Mouse (Mus musculus): ENCODE data around the gene Zfp664. TPM values are rescaled to one million over a fixed set of nuclear protein-coding genes. Genes with fewer than 3 reads are reported as not detected.
A peak's percentile ranks its signal among the peaks of the same experiment; 100 is the strongest.

Gene Zfp664
- 19.6 TPM for polyA plus RNA-seq (2012; fragmentation: generic; extraction: Trizol)

DNA sequence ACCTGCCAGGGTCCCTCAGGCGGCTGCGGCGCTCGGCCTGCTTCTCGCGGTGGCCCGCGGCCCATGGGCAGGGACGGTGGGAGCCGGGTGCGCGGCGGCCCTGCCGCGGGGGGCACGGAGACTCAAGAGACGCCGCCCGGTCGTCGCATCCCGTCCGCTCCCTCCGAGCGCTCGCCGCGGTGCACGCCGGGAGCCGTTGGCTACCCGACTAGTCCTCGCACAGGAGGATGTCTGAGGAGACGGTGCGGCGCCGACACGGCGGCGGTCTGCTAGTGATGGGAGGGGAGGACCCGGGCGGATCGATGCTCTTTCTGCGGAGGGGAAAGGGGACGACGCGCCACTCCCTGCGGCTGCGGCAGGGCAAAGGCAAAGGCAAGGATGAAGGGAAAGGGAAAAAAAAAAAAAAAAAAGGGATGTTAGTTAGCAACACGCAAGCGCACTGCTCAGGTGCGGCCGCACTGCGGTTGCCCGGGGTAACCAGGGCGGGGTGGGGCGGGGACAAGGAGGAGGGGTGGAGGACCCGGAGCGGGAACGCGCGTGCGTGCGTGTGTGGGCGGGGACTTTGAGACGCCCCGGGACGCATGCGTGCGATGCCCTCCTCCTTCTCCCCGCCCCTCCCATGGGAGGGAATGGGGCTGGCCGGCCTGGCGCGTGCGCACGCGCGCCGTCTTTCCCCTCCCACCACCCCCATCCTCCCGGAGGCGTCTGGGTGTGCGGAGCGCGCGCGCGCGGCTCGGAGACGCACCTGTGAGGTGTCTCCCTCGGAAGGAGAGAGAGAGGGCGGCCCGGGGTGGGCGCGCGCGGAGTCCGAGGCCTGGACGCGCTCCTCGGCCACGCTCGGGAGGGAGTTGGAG is at the start of gene Zfp664, which contains the start of gene Ccdc92:
TSS of gene Zfp664 (plus strand) at position 679 of the 854 bp plus-strand sequence.
TSS of gene Ccdc92 (minus strand) at position 412 of the 854 bp plus-strand sequence.
- Histone ChIP-seq H3ac (ENCODE audit: control insufficient read depth, insufficient read length) (peak within 1 kb of the TSS; percentile 72), H3K79me2 (ENCODE audit: control insufficient read depth, insufficient read depth) (peaks cover 32% of the 10 kb centered on the region), H3K4me3 (peak within 1 kb of the TSS; percentile 36), H3K4me2 (ENCODE audit: low read depth) (peak within 1 kb of the TSS; percentile 96), H3K36me3 (ENCODE audit: control insufficient read depth, insufficient read depth) (no peaks in the 10 kb centered on the region), H3K27me3 (ENCODE audit: control insufficient read depth, insufficient read depth, insufficient read length) (peaks cover 8% of the 10 kb centered on the region)
- TF ChIP-seq MAX (IDR thresholded peaks at IDR 0.05; ENCODE audit: low read depth) (no peak), MYOD1 (IDR thresholded peaks at IDR 0.05; ENCODE audit: control insufficient read depth in 1 of 3, insufficient read length in 2 of 3, low read depth in 2 of 3) (peak in 1 of 3 experiments; percentile 9), TCF3 (IDR thresholded peaks at IDR 0.05; ENCODE audit: insufficient read length, low read depth) (no peak), SRF (IDR thresholded peaks at IDR 0.05; ENCODE audit: control insufficient read depth, insufficient read length, low read depth) (peak; percentile 41), POLR2AphosphoS2 (IDR thresholded peaks at IDR 0.05; ENCODE audit: insufficient read length, low read depth) (peak; percentile 71), CEBPB (IDR thresholded peaks at IDR 0.05; ENCODE audit: insufficient read depth, poor library complexity, severe bottlenecking) (no peak), POLR2A (IDR thresholded peaks at IDR 0.05; ENCODE audit: insufficient read length, low read depth) (peak; percentile 76), TCF12 (IDR thresholded peaks at IDR 0.05; ENCODE audit: insufficient read depth, poor library complexity, severe bottlenecking) (no peak), E2F4 (IDR thresholded peaks at IDR 0.05; ENCODE audit: insufficient read depth) (no peak), MYOG (IDR thresholded peaks at IDR 0.05; ENCODE audit: control insufficient read depth in 1 of 3, insufficient read depth in 1 of 3, insufficient read length in 2 of 3, low read depth in 2 of 3) (peak in 1 of 3 experiments; percentile 36)

GRCm38 (mm10) chr5:124814797-124815196 is 47.7 kb upstream of the Zfp664 start:
- no peak for TF ChIP-seq E2F4 (IDR thresholded peaks at IDR 0.05; ENCODE audit: insufficient read depth)
- TF ChIP-seq POLR2AphosphoS2 (IDR thresholded peaks at IDR 0.05; ENCODE audit: insufficient read length, low read depth) = no peak
- no peak for TF ChIP-seq MYOD1 (IDR thresholded peaks at IDR 0.05; ENCODE audit: control insufficient read depth in 1 of 3, insufficient read length in 2 of 3, low read depth in 2 of 3)
- no peak for TF ChIP-seq REST (IDR thresholded peaks at IDR 0.05; ENCODE audit: insufficient read depth, insufficient read length)
- TF ChIP-seq POLR2A (IDR thresholded peaks at IDR 0.05; ENCODE audit: insufficient read length, low read depth) = no peak
- no peak for TF ChIP-seq MYOG (IDR thresholded peaks at IDR 0.05; ENCODE audit: control insufficient read depth in 1 of 3, insufficient read depth in 1 of 3, insufficient read length in 2 of 3, low read depth in 2 of 3)
- TF ChIP-seq TCF12 (IDR thresholded peaks at IDR 0.05; ENCODE audit: insufficient read depth, poor library complexity, severe bottlenecking) = no peak
- no peak for TF ChIP-seq TCF3 (IDR thresholded peaks at IDR 0.05; ENCODE audit: insufficient read length, low read depth)
- no peak for TF ChIP-seq MAX (IDR thresholded peaks at IDR 0.05; ENCODE audit: low read depth)
- no peak for TF ChIP-seq CEBPB (IDR thresholded peaks at IDR 0.05; ENCODE audit: insufficient read depth, poor library complexity, severe bottlenecking)
- no peak for TF ChIP-seq USF1 (IDR thresholded peaks at IDR 0.05; ENCODE audit: low read depth)
- TF ChIP-seq SRF (IDR thresholded peaks at IDR 0.05; ENCODE audit: control insufficient read depth, insufficient read length, low read depth) = no peak

GRCm38 (mm10) chr5:124817050-124817449 is 45.4 kb upstream of the Zfp664 start:
- TF ChIP-seq POLR2AphosphoS2 (IDR thresholded peaks at IDR 0.05; ENCODE audit: insufficient read length, low read depth) = no peak
- no peak for TF ChIP-seq MYOG (IDR thresholded peaks at IDR 0.05; ENCODE audit: control insufficient read depth in 1 of 3, insufficient read depth in 1 of 3, insufficient read length in 2 of 3, low read depth in 2 of 3)
- no peak for TF ChIP-seq REST (IDR thresholded peaks at IDR 0.05; ENCODE audit: insufficient read depth, insufficient read length)
- no peak for TF ChIP-seq E2F4 (IDR thresholded peaks at IDR 0.05; ENCODE audit: insufficient read depth)
- no peak for TF ChIP-seq POLR2A (IDR thresholded peaks at IDR 0.05; ENCODE audit: insufficient read length, low read depth)
- TF ChIP-seq MAX (IDR thresholded peaks at IDR 0.05; ENCODE audit: low read depth) = no peak
- no peak for TF ChIP-seq SRF (IDR thresholded peaks at IDR 0.05; ENCODE audit: control insufficient read depth, insufficient read length, low read depth)
- no peak for TF ChIP-seq TCF3 (IDR thresholded peaks at IDR 0.05; ENCODE audit: insufficient read length, low read depth)
- no peak for TF ChIP-seq TCF12 (IDR thresholded peaks at IDR 0.05; ENCODE audit: insufficient read depth, poor library complexity, severe bottlenecking)
- TF ChIP-seq USF1 (IDR thresholded peaks at IDR 0.05; ENCODE audit: low read depth) = no peak
- no peak for TF ChIP-seq CEBPB (IDR thresholded peaks at IDR 0.05; ENCODE audit: insufficient read depth, poor library complexity, severe bottlenecking)
- TF ChIP-seq MYOD1 (IDR thresholded peaks at IDR 0.05; ENCODE audit: control insufficient read depth in 1 of 3, insufficient read length in 2 of 3, low read depth in 2 of 3) = no peak
- H3ac ChIP-seq (ENCODE audit: control insufficient read depth, insufficient read length) = no peak overlapping the region

More at GRCm38 (mm10) chr5:124814797-124815196, 47.7 kb upstream of the Zfp664 start:
- H3K79me2 ChIP-seq (ENCODE audit: control insufficient read depth, insufficient read depth) = no peaks in the 10 kb centered on the region
- H3ac ChIP-seq (ENCODE audit: control insufficient read depth, insufficient read length) = no peak overlapping the region
- peaks cover 6% of the 10 kb centered on the region for H3K27me3 ChIP-seq (ENCODE audit: control insufficient read depth, insufficient read depth, insufficient read length)
- peak overlapping the region; percentile 38 for H3K4me2 ChIP-seq (ENCODE audit: low read depth)
- H3K4me3 ChIP-seq = no peak overlapping the region
- H3K36me3 ChIP-seq (ENCODE audit: control insufficient read depth, insufficient read depth) = no peaks in the 10 kb centered on the region

GRCm38 (mm10) chr5:124822128-124822894 is 40.2 kb upstream of the Zfp664 start:
- TF ChIP-seq POLR2AphosphoS2 (IDR thresholded peaks at IDR 0.05; ENCODE audit: insufficient read length, low read depth) = no peak
- no peak for TF ChIP-seq TCF3 (IDR thresholded peaks at IDR 0.05; ENCODE audit: insufficient read length, low read depth)
- no peak for TF ChIP-seq E2F4 (IDR thresholded peaks at IDR 0.05; ENCODE audit: insufficient read depth)
- no peak for TF ChIP-seq REST (IDR thresholded peaks at IDR 0.05; ENCODE audit: insufficient read depth, insufficient read length)
- no peak for TF ChIP-seq TCF12 (IDR thresholded peaks at IDR 0.05; ENCODE audit: insufficient read depth, poor library complexity, severe bottlenecking)
- TF ChIP-seq SRF (IDR thresholded peaks at IDR 0.05; ENCODE audit: control insufficient read depth, insufficient read length, low read depth) = no peak
- TF ChIP-seq MAX (IDR thresholded peaks at IDR 0.05; ENCODE audit: low read depth) = no peak
- TF ChIP-seq CEBPB (IDR thresholded peaks at IDR 0.05; ENCODE audit: insufficient read depth, poor library complexity, severe bottlenecking) = no peak
- TF ChIP-seq USF1 (IDR thresholded peaks at IDR 0.05; ENCODE audit: low read depth) = no peak
- Histone ChIP-seq H3K79me2 (ENCODE audit: control insufficient read depth, insufficient read depth) (no peaks in the 10 kb centered on the region), H3K4me3 (no peak overlapping the region), H3ac (ENCODE audit: control insufficient read depth, insufficient read length) (no peak overlapping the region), H3K4me2 (ENCODE audit: low read depth) (no peak overlapping the region), H3K27me3 (ENCODE audit: control insufficient read depth, insufficient read depth, insufficient read length) (peaks cover 28% of the 10 kb centered on the region), H3K36me3 (ENCODE audit: control insufficient read depth, insufficient read depth) (no peaks in the 10 kb centered on the region)

More at GRCm38 (mm10) chr5:124817050-124817449, 45.4 kb upstream of the Zfp664 start:
- Histone ChIP-seq H3K27me3 (ENCODE audit: control insufficient read depth, insufficient read depth, insufficient read length) (peaks cover 6% of the 10 kb centered on the region), H3K4me3 (no peak overlapping the region), H3K4me2 (ENCODE audit: low read depth) (no peak overlapping the region), H3K36me3 (ENCODE audit: control insufficient read depth, insufficient read depth) (no peaks in the 10 kb centered on the region), H3K79me2 (ENCODE audit: control insufficient read depth, insufficient read depth) (no peaks in the 10 kb centered on the region)
